Mouse (Mus musculus) olfactory bulb, adult 2 months (tissue): ENCODE results near the gene Arhgap24.

Source experiments
- CTCF ChIP-seq: fragments of 200-500 bp; IDR thresholded peaks from 2 replicates; pipeline ENCODE4 v1.5.1; 2012; ENCODE audit warnings: low read depth, mild to moderate bottlenecking, low read length, moderate library complexity; ENCODE audit not compliant: insufficient read depth
- POLR2A ChIP-seq: fragments of 200-500 bp; IDR thresholded peaks from 2 replicates; pipeline ENCODE4 v1.6.1; 2012; ENCODE audit warnings: mild to moderate bottlenecking, low read depth, low read length, moderate library complexity; ENCODE audit not compliant: insufficient read depth

GRCm38 (mm10) chr5:102843934-102844709 is 362.9 kb downstream of the Arhgap24 start:
- TF ChIP-seq POLR2A, result no peak
- TF ChIP-seq CTCF, result no peak
